Mouse (Mus musculus): ENCODE measurements around the gene Gm8246.
"Not testable (repeated sequence)": the region's sequence is repeated elsewhere in the genome, so short reads cannot be mapped to it uniquely, and the experiment has no call there.

Gm8246 gene

DNA sequence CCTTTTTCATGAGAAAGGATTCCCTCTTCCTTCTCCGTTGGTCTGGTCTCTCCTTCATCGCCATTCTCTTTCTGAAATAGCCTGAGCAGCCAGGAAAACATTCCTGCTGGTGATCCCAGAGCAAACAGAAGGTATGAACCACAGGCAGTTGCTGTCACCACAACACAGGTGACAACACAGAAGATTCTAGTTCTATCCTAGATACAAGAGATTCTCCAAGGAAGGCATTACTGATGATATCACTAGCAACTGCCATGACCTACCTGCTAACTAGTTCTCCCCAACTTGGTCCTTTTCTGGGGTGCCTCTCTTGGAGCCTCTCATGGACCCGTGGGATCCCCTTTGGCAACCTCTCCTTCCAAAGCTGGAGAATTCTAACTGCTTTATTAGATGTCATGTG is at the start of gene Gm8246:
TSS of gene Gm8246 (minus strand) at position 101 of the 400 bp plus-strand sequence.
- not testable (repeated sequence) for DNase-seq

DNA sequence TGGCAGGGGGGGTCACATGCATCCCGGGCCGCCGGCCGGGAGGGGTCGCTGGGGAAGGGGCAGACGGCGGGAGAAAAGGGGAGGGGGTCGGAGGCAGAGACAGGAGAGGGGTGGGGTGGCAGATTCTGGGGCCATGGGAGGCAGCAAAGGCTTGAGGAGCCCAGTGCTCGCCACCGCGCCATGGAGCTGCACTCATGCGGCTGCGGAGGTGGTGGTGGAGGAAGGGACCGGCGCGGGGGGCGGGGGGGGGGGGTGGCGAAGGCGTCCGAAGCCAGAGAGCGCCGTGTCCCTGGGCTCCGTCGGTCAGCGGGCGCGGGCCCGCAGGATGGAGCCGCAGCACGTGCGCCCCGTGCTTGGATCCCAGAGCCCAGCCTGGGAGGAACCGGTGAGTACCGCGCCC is 23.7 kb upstream of the Gm8246 start, which contains the start of gene Gm3488:
TSS of gene Gm3488 (plus strand) at position 301 of the 400 bp plus-strand sequence.
- not testable (repeated sequence) for DNase-seq

DNA sequence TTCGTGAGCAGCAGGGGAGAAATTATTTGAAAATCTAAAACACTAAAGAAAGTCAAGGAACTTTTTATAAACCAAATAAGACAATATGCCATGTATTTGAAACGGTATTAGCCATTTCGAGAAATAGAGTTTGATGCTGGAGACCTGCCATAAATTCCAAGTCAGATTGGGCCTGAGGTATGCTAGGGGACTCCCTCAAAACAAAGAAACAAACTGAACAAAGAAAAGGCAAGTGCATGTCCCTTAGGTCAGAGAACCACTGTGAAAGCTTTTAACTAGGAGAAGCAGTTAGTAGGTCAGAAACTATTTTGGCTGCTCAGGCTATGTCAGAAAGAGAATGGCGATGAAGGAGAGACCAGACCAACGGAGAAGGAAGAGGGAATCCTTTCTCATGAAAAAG is 6.3 kb upstream of the Gm8246 start, which contains the start of gene Gm3187:
TSS of gene Gm3187 (plus strand) at position 301 of the 400 bp plus-strand sequence.
- DNase-seq = not testable (repeated sequence)

DNA sequence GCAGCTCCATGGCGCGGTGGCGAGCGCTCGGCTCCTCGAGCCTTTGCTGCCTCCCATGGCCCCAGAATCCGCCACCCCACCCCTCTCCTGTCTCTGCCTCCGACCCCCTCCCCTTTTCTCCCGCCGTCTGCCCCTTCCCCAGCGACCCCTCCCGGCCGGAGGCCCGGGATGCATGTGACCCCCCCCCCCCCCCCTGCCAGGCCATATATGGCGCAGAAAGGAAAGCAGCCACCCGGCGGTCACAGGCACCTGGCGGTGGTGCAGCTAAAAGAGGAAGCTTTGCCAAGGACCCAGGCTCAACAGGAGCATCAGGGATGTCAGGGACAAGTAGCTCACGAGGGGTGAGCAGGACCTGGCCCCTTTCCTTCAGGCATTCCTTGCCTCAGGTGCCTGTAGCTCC is 17.2 kb downstream of the Gm8246 start:
- DNase-seq = not testable (repeated sequence)

DNA sequence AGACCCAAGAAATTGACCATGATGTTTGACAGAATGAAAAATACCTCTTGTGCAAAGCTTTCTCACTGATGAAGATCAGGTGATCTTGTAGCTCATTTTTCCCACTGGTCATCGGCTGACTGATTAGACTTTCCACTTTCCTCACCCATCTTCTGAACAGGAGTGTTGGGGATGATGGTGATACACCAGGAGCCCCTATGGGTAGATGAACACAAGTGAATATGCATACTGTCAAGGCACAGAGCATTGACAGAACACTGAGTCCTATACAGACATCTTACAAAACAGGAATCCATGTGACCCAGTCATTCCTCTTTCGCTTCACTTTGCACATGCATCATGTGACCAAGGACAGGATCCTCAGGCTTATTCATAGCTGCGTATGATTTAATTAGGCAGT is 22.3 kb downstream of the Gm8246 start, which contains the start of gene Gm3194:
TSS of gene Gm3194 (minus strand) at position 101 of the 400 bp plus-strand sequence.
- not testable (repeated sequence) for DNase-seq

All from lung, postnatal 36 days (tissue).